10 mouse cellular contexts compared by ENCODE assay signal in genomic region chr8:35208357-35208756, GRCm38 (mm10).
DNase-seq lines count a peak whose midpoint lies in the region; ATAC-seq and TF ChIP-seq lines count a peak whose summit lies in the region.
"Had no signal": no experiment of that assay in that cellular context is flagged by ENCODE, and none has a peak within 500 bp of the region (broad histone marks: within the 10 kb centered on the region; RNA-seq: fewer than 3 reads in every experiment).

No protein-coding gene starts in this region.

- H3K79me2 ChIP-seq in CH12.LX (replicated peaks; ENCODE audit: control insufficient read depth, extremely low read depth, insufficient read depth, poor library complexity, severe bottlenecking): no peaks in the 10 kb centered on the region

- no peaks in the 10 kb centered on the region for H3K27me3 ChIP-seq in liver, embryonic 14.5 days (ENCODE audit: control insufficient read depth, insufficient read depth, low read length)
- no peaks in the 10 kb centered on the region for H3K27me3 ChIP-seq in CH12.LX (replicated peaks)

- no peak for TF ChIP-seq POLR2A in CH12.LX (IDR thresholded peaks at IDR 0.05; ENCODE audit: low read depth, low read length)

- no peak for TF ChIP-seq CTCF in liver, embryonic 14.5 days (IDR thresholded peaks at IDR 0.05; ENCODE audit: low read depth)
- TF ChIP-seq CTCF in CH12.LX (conservative IDR thresholded peaks at IDR 0.05 in 1 of 2, IDR thresholded peaks at IDR 0.05 in 1 of 2; ENCODE audit: low read depth in 2 of 2, low read length in 2 of 2): no peak

- TF ChIP-seq EP300 in liver, embryonic 14.5 days (IDR thresholded peaks at IDR 0.05; ENCODE audit: low read depth): no peak
- TF ChIP-seq EP300 in CH12.LX (IDR thresholded peaks at IDR 0.05; ENCODE audit: low read length): no peak

- no peak overlapping the region for H3K4me3 ChIP-seq in liver, embryonic 14.5 days (ENCODE audit: insufficient read depth in 1 of 2, low read depth in 2 of 2, low read length in 2 of 2)
- no peak overlapping the region for H3K4me3 ChIP-seq in CH12.LX (replicated peaks in 1 of 3; ENCODE audit: low read depth in 2 of 3, low read length in 2 of 3, poor library complexity in 1 of 3)

- H3K9me3 ChIP-seq in liver, embryonic 14.5 days (ENCODE audit: control insufficient read depth, low read length): no peaks in the 10 kb centered on the region
- no peaks in the 10 kb centered on the region for H3K9me3 ChIP-seq in CH12.LX (replicated peaks; ENCODE audit: low read length)

- no peak overlapping the region for H3K4me2 ChIP-seq in liver, embryonic 14.5 days (ENCODE audit: low read depth)
- H3K4me2 ChIP-seq in CH12.LX (ENCODE audit: insufficient read depth, low read depth, poor library complexity, severe bottlenecking): no peak overlapping the region

- in situ Hi-C loops in CH12.LX (cut with MboI; ENCODE audit: low pct_ligation_motif_present, low pct_unique_long_range_greater_than_20kb, low sequenced_read_pairs): no loop called here

- H3K36me3 ChIP-seq in liver, embryonic 14.5 days (replicated peaks; ENCODE audit: control insufficient read depth, insufficient read depth, low read depth): no peaks in the 10 kb centered on the region
- no peaks in the 10 kb centered on the region for H3K36me3 ChIP-seq in CH12.LX (replicated peaks in 1 of 2; ENCODE audit: control insufficient read depth in 1 of 2, insufficient read depth in 1 of 2, low read length in 1 of 2)

- H3K4me1 ChIP-seq in liver, embryonic 14.5 days (replicated peaks; ENCODE audit: control insufficient read depth in 2 of 2, insufficient read depth in 2 of 2, low read length in 1 of 2): peaks cover 0 to 13% of the 10 kb centered on the region in 2 experiments; a peak in 2 of 4 replicates
- peaks cover 3 to 21% of the 10 kb centered on the region in 2 experiments; a peak in 3 of 4 replicates for H3K4me1 ChIP-seq in CH12.LX (ENCODE audit: control insufficient read depth in 1 of 2, insufficient read depth in 2 of 2)

- dilution Hi-C loops in CH12.LX (cut with MboI; ENCODE audit: extremely low pct_ligation_motif_present, extremely low pct_unique_long_range_greater_than_20kb, low sequenced_read_pairs): no loop called here

- DNase-seq in liver, embryonic 14.5 days (ENCODE audit: low read depth in 3 of 3, low spot score in 3 of 3): peak in 2 of 3 experiments; percentile 3 to 20
- DNase-seq in liver (no peak), CH12.LX (ENCODE audit: extremely low read depth) (peak; percentile 12)
- DNase-seq in induced T-regulatory cell, adult 2 months (ENCODE audit: low read depth): peak; percentile 41
- peak; percentile 45 to 57 for DNase-seq in thymus, postnatal 10 days (ENCODE audit: low spot score in 2 of 2)
- DNase-seq in retina, embryonic 14.5 days (ENCODE audit: low spot score): no peak
- no peak for DNase-seq in kidney, adult 8-10 months
- DNase-seq: cerebellum, postnatal 14 days; heart, adult 18-20 months; left cerebral cortex, postnatal 4 days had no signal

- 21% methylated on average over 5 of the region's 5 CpGs for WGBS in liver, embryonic 14.5 days (ENCODE audit: insufficient replicate concordance)

- no peak for TF ChIP-seq RAD21 in CH12.LX (IDR thresholded peaks at IDR 0.05; ENCODE audit: low read depth, low read length)

- no peak overlapping the region for H3K27ac ChIP-seq in liver, embryonic 14.5 days
- no peak overlapping the region for H3K27ac ChIP-seq in CH12.LX (ENCODE audit: insufficient read depth, low read depth)

- no peak for ATAC-seq in liver, embryonic 14.5 days (ENCODE audit: insufficient read depth)

- H3K9ac ChIP-seq in liver, embryonic 14.5 days (replicated peaks): no peak overlapping the region
- H3K9ac ChIP-seq in CH12.LX (ENCODE audit: insufficient read depth, low read depth): no peak overlapping the region

TF ChIP-seq in CH12.LX, 34 proteins besides CTCF, POLR2A, EP300 and RAD21:
- no peak for TF ChIP-seq ELF1 (IDR thresholded peaks at IDR 0.05; ENCODE audit: low read depth, low read length)
- TF ChIP-seq ZNF384 (IDR thresholded peaks at IDR 0.05; ENCODE audit: low read depth, low read length): peak; percentile 70
- no peak for TF ChIP-seq CHD1 (IDR thresholded peaks at IDR 0.05; ENCODE audit: low read depth, low read length)
- no peak for TF ChIP-seq GABPA (IDR thresholded peaks at IDR 0.05; ENCODE audit: insufficient replicate concordance, low read depth, low read length)
- TF ChIP-seq BHLHE40 (IDR thresholded peaks at IDR 0.05; ENCODE audit: low read depth, low read length): peak; percentile 58

Comparison
In these comparisons a context has a peak if more than half of its experiments do, and no peak if none do; other contexts are left out.
1. DNase-seq: peak in liver, embryonic 14.5 days (2 of 3), CH12.LX (single experiment), induced T-regulatory cell, adult 2 months (single experiment) and thymus, postnatal 10 days (2 of 2); none in liver (single experiment), retina, embryonic 14.5 days (single experiment) and kidney, adult 8-10 months (0 of 2).